Mouse (Mus musculus): ENCODE measurements around the gene Snd1.

DNA sequence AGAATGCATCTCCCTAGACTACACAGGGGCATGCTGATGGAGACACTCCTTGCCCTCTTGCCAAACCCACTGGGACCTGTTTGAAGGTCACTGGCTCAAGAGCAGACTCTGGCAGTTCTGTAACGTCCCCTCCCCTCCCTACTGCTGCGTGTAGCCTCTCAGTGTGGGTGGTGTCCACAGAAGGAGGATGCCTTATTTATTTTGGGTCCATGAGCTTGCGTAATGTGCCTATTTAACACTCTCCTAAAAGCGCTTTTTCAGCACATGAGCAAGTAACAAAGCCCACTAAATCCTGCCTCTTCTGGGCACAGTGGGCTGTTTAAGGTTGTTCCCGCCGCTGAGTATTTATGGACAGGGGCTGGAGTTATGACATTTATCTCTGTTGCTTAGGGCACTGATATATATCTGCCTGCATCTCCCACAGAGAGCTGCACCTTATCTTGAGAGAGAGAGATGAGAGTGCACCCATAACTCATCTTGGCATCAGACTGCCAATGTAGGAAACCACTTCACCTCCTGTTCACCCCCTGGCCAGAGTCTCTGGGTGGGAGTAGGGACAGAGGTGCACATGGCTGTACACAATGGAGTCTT lies 293.0 kb downstream of the Snd1 start:
- TF ChIP-seq POLR2A (IDR thresholded peaks at IDR 0.05; ENCODE audit: extremely low read depth, insufficient read depth, low read length) (no peak), CTCF (IDR thresholded peaks at IDR 0.05; ENCODE audit: extremely low read depth, insufficient read depth, low read length) (no peak)
